In the genomic region with DNA sequence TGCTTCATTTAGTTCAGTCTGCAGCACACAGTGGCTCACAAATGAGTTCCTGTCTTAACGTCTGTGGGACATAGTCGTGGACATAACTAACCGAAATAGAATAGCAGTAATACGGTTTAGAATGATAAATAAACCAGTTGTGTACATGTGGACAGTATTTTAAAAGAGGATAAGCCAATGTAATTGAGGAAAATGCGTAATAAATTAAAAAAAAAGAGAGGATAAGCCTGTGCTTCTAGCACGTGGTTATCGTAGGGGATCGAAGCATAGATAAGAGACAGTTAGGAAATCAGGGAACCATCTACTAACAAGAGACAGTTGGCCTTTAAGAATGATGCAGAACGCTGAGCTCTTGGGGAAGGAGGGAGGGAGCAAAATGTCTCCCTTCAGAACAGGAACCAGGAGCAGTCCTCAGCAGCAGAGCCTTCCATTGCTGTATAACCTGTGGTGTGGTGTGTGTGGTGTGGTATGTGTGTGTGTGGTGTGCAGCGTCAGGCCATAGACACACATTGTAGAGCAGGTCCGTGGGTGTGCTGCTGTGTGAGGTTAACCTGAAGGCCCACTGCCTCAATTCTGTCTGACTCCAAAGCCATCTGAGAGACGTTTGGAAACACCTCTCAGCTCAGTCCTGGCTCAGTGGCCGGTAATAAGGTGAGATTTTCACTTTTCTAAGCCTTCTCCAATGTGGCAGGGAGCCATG, we compare ENCODE assay signal across 9 mouse cellular contexts. TPM values are rescaled to one million over a fixed set of nuclear protein-coding genes. Genes with fewer than 3 reads are reported as not detected.
DNase-seq lines count a peak whose midpoint lies in the region; ATAC-seq and TF ChIP-seq lines count a peak whose summit lies in the region.
"Had no signal": no experiment of that assay in that cellular context is flagged by ENCODE, and none has a peak within 500 bp of the region (broad histone marks: within the 10 kb centered on the region; RNA-seq: fewer than 3 reads in every experiment).

No protein-coding gene starts in this region.

- peak overlapping the region in 1 of 2 experiments; percentile 7; a peak in 2 of 4 replicates for H3K4me3 ChIP-seq in heart, embryonic 14.5 days (ENCODE audit: control insufficient read depth in 1 of 2, insufficient read depth in 1 of 2, low read depth in 1 of 2, low read length in 2 of 2)
- no peak overlapping the region for H3K4me3 ChIP-seq in brown adipose tissue, adult 24 weeks (ENCODE audit: insufficient read depth, low read depth, low read length)
- H3K4me3 ChIP-seq in hindbrain, postnatal 0 days (ENCODE audit: low read length): no peak overlapping the region
- no peak overlapping the region for H3K4me3 ChIP-seq in midbrain, embryonic 15.5 days
- H3K4me3 ChIP-seq: myocyte had no signal

- no peaks in the 10 kb centered on the region for H3K27me3 ChIP-seq in heart, embryonic 14.5 days (ENCODE audit: control insufficient read depth, insufficient read depth, low read length)
- H3K27me3 ChIP-seq in hindbrain, postnatal 0 days (ENCODE audit: insufficient read depth, low read length): no peaks in the 10 kb centered on the region
- H3K27me3 ChIP-seq in midbrain, embryonic 15.5 days (replicated peaks): no peaks in the 10 kb centered on the region

- WGBS in heart, embryonic 14.5 days: 31% methylated on average over 13 of the region's 13 CpGs
- WGBS in hindbrain, postnatal 0 days: 52% methylated on average over 13 of the region's 13 CpGs
- WGBS in midbrain, embryonic 15.5 days: 53% methylated on average over 13 of the region's 13 CpGs

- H3K9me3 ChIP-seq in heart, embryonic 14.5 days (ENCODE audit: control insufficient read depth, low read length): no peaks in the 10 kb centered on the region
- H3K9me3 ChIP-seq in hindbrain, postnatal 0 days (ENCODE audit: low read length): no peaks in the 10 kb centered on the region
- no peaks in the 10 kb centered on the region for H3K9me3 ChIP-seq in midbrain, embryonic 15.5 days

- TF ChIP-seq CTCF in hindbrain, postnatal 0 days (IDR thresholded peaks at IDR 0.05; ENCODE audit: low read depth): no peak

- H3K4me1 ChIP-seq in heart, embryonic 14.5 days (ENCODE audit: control insufficient read depth in 2 of 2, insufficient read depth in 2 of 2, low read length in 2 of 2): peaks cover 46 to 78% of the 10 kb centered on the region in 2 experiments
- peaks cover 44% of the 10 kb centered on the region for H3K4me1 ChIP-seq in brown adipose tissue, adult 24 weeks (ENCODE audit: control insufficient read depth, insufficient read depth, insufficient read length, low read length)
- H3K4me1 ChIP-seq in hindbrain, postnatal 0 days (ENCODE audit: insufficient read depth, low read length): peaks cover 35% of the 10 kb centered on the region
- H3K4me1 ChIP-seq in midbrain, embryonic 15.5 days: peaks cover 49% of the 10 kb centered on the region

- H3K36me3 ChIP-seq in heart, embryonic 14.5 days (ENCODE audit: control insufficient read depth, insufficient read depth, low read length): no peaks in the 10 kb centered on the region
- H3K36me3 ChIP-seq in hindbrain, postnatal 0 days (ENCODE audit: insufficient read depth, low read length): no peaks in the 10 kb centered on the region
- no peaks in the 10 kb centered on the region for H3K36me3 ChIP-seq in midbrain, embryonic 15.5 days (replicated peaks)

- ATAC-seq in heart, embryonic 14.5 days (ENCODE audit: insufficient number of reproducible peaks, insufficient read depth, low FRiP score, low read depth): no peak
- ATAC-seq in hindbrain, postnatal 0 days: no peak
- ATAC-seq in midbrain, embryonic 15.5 days (replicated peaks): no peak

- H3K27ac ChIP-seq in heart, embryonic 14.5 days (replicated peaks in 1 of 2; ENCODE audit: control insufficient read depth in 1 of 2, insufficient read depth in 1 of 2, low read depth in 2 of 2, low read length in 2 of 2): peak overlapping the region; percentile 74 to 94
- peak overlapping the region; percentile 74 for H3K27ac ChIP-seq in brown adipose tissue, adult 24 weeks (replicated peaks; ENCODE audit: low read depth, low read length)
- peak overlapping the region; percentile 58; the same call in 1 of the 2 replicates for H3K27ac ChIP-seq in hindbrain, postnatal 0 days
- peak overlapping the region; percentile 57 for H3K27ac ChIP-seq in midbrain, embryonic 15.5 days

- no peak for DNase-seq in heart, postnatal 4 days
- DNase-seq in hindbrain, postnatal 0 days (ENCODE audit: low spot score): no peak
- no peak for DNase-seq in left cerebral cortex, adult 18-20 months (ENCODE audit: low spot score in 2 of 2)
- no peak for DNase-seq in right cerebral cortex, postnatal 10 days (ENCODE audit: low spot score in 2 of 2)
- no peak for DNase-seq in lung, postnatal 14 days

- peak overlapping the region; percentile 66 for H3K9ac ChIP-seq in heart, embryonic 14.5 days (ENCODE audit: low read length)
- H3K9ac ChIP-seq in hindbrain, postnatal 0 days (replicated peaks; ENCODE audit: low read length): no peak overlapping the region
- no peak overlapping the region for H3K9ac ChIP-seq in midbrain, embryonic 15.5 days

- H3K4me2 ChIP-seq in heart, embryonic 14.5 days (ENCODE audit: low read length): peak overlapping the region; percentile 67
- H3K4me2 ChIP-seq in hindbrain, postnatal 0 days (ENCODE audit: low read depth, low read length): no peak overlapping the region
- no peak overlapping the region for H3K4me2 ChIP-seq in midbrain, embryonic 15.5 days

RNA-seq across cellular contexts. Expression of a gene that starts 31.9 kb away (rescaled TPM):
- 0.31 and 0.98 TPM in 2 replicates for polyA plus RNA-seq in heart, embryonic 14.5 days (2014; fragmentation: Nextera tagmentation; extraction: Ambion mirVana)
- total RNA-seq in heart, postnatal 4 days (2021): 10 to 100 TPM; 13.0 to 16.1 TPM
- polyA plus RNA-seq in brown adipose tissue, adult 24 weeks (2012; ENCODE audit: insufficient read depth, insufficient read length, missing spikeins): 16.8 and 30.9 TPM in 2 replicates
- not detected in 2 replicates for total RNA-seq in hindbrain, postnatal 0 days (2014; rRNA removed)
- polyA plus RNA-seq in hindbrain, postnatal 0 days (2015; fragmentation: Nextera tagmentation; extraction: Ambion mirVana): 0.19 and 0.24 TPM in 2 replicates
- 0.14 and 0.19 TPM in 2 replicates for polyA plus RNA-seq in midbrain, embryonic 15.5 days (2015; fragmentation: Nextera tagmentation; extraction: Ambion mirVana)
- total RNA-seq in left cerebral cortex, adult 18-20 months (2021): under 1 TPM; 0.28 to 0.37 TPM
- polyA plus RNA-seq: myocyte had no signal

RNA-seq across cellular contexts. Expression of a gene that starts 48.4 kb away (rescaled TPM):
- 33.4 and 37.3 TPM in 2 replicates for polyA plus RNA-seq in heart, embryonic 14.5 days (2014; fragmentation: Nextera tagmentation; extraction: Ambion mirVana)
- 10 to 100 TPM; 48.0 to 50.8 TPM for total RNA-seq in heart, postnatal 4 days (2021)
- polyA plus RNA-seq in brown adipose tissue, adult 24 weeks (2012; ENCODE audit: insufficient read depth, insufficient read length, missing spikeins): 52.5 and 57.8 TPM in 2 replicates
- 31.7 and 33.1 TPM in 2 replicates for total RNA-seq in hindbrain, postnatal 0 days (2014; rRNA removed)
- polyA plus RNA-seq in hindbrain, postnatal 0 days (2015; fragmentation: Nextera tagmentation; extraction: Ambion mirVana): 15.7 and 17.5 TPM in 2 replicates
- 19.5 and 20.5 TPM in 2 replicates for polyA plus RNA-seq in midbrain, embryonic 15.5 days (2015; fragmentation: Nextera tagmentation; extraction: Ambion mirVana)
- 10 to 100 TPM; 25.9 TPM for total RNA-seq in left cerebral cortex, adult 18-20 months (2021)
